ENCODE assay signal across 26 mouse cellular contexts in genomic region chr19:22317306-22317705, GRCm38 (mm10).
A peak's percentile ranks its signal among the peaks of the same experiment; 100 is the strongest.
DNase-seq lines count a peak whose midpoint lies in the region; ATAC-seq and TF ChIP-seq lines count a peak whose summit lies in the region.
"Had no signal": no experiment of that assay in that cellular context is flagged by ENCODE, and none has a peak within 500 bp of the region (broad histone marks: within the 10 kb centered on the region; RNA-seq: fewer than 3 reads in every experiment).

No protein-coding gene starts in this region.

- no peak overlapping the region for H3K27ac ChIP-seq in forebrain, postnatal 0 days (ENCODE audit: low read depth, low read length)
- H3K27ac ChIP-seq in forebrain, embryonic 11.5 days (ENCODE audit: low read depth, low read length) = no peak overlapping the region
- no peak overlapping the region for H3K27ac ChIP-seq in midbrain, postnatal 0 days (ENCODE audit: low read depth, low read length)
- H3K27ac ChIP-seq in midbrain, embryonic 10.5 days (replicated peaks) = no peak overlapping the region
- H3K27ac ChIP-seq: embryonic facial prominence, embryonic 12.5 days; forebrain, embryonic 15.5 days; gastrocnemius, adult 2 months; heart, adult 2 months; heart, embryonic 13.5 days; limb, embryonic 13.5 days; liver, embryonic 12.5 days; midbrain, embryonic 15.5 days had no signal

- TF ChIP-seq POLR2A in brain, embryonic 14.5 days (IDR thresholded peaks at IDR 0.05; ENCODE audit: borderline replicate concordance, extremely low read depth, insufficient read depth, insufficient read length, poor library complexity, severe bottlenecking) = no peak

- TF ChIP-seq CTCF in forebrain, postnatal 0 days (IDR thresholded peaks at IDR 0.05; ENCODE audit: low read depth) = no peak
- TF ChIP-seq CTCF in midbrain, postnatal 0 days (IDR thresholded peaks at IDR 0.05) = no peak
- no peak for TF ChIP-seq CTCF in brain, embryonic 14.5 days (IDR thresholded peaks at IDR 0.05; ENCODE audit: borderline replicate concordance, extremely low read depth, insufficient read depth, insufficient read length)

- no peaks in the 10 kb centered on the region for H3K36me3 ChIP-seq in forebrain, postnatal 0 days (ENCODE audit: insufficient read depth)
- no peaks in the 10 kb centered on the region for H3K36me3 ChIP-seq in forebrain, embryonic 11.5 days (ENCODE audit: control insufficient read depth, insufficient read depth, low read length)
- no peaks in the 10 kb centered on the region for H3K36me3 ChIP-seq in midbrain, postnatal 0 days (ENCODE audit: insufficient read depth, low read length)
- no peaks in the 10 kb centered on the region for H3K36me3 ChIP-seq in midbrain, embryonic 10.5 days
- H3K36me3 ChIP-seq: embryonic facial prominence, embryonic 12.5 days; forebrain, embryonic 15.5 days; heart, embryonic 13.5 days; limb, embryonic 13.5 days; liver, embryonic 12.5 days; midbrain, embryonic 15.5 days had no signal

- no peak for DNase-seq in forebrain, postnatal 0 days
- DNase-seq in forebrain, embryonic 11.5 days (ENCODE audit: low spot score) = no peak
- peak; percentile 11 for DNase-seq in layer of hippocampus, adult 9-11 months
- no peak for DNase-seq in layer of hippocampus, adult 9-10 months (ENCODE audit: low spot score)
- DNase-seq in midbrain, postnatal 0 days (ENCODE audit: low spot score) = peak; percentile 66
- DNase-seq in midbrain, embryonic 10.5 days (ENCODE audit: low spot score) = no peak
- DNase-seq in brain, embryonic 14.5 days (ENCODE audit: low read depth) = peak; percentile 20
- no peak for DNase-seq in urinary bladder, postnatal 25 days (ENCODE audit: low spot score)
- DNase-seq: adrenal gland, postnatal 14 days; embryo, embryonic 11 days; gastrocnemius, adult 2 months; gastrocnemius, postnatal 36 days; heart, adult 2 months; heart, postnatal 10 days; kidney, adult 11 months; kidney, postnatal 14 days; liver, postnatal 0 days; lung, postnatal 4 days had no signal

- H3K9me3 ChIP-seq in forebrain, postnatal 0 days (ENCODE audit: low read length) = no peaks in the 10 kb centered on the region
- H3K9me3 ChIP-seq in forebrain, embryonic 11.5 days (ENCODE audit: control insufficient read depth, low read length) = no peaks in the 10 kb centered on the region
- no peaks in the 10 kb centered on the region for H3K9me3 ChIP-seq in midbrain, postnatal 0 days (ENCODE audit: low read length)
- no peaks in the 10 kb centered on the region for H3K9me3 ChIP-seq in midbrain, embryonic 10.5 days (replicated peaks)
- H3K9me3 ChIP-seq: embryonic facial prominence, embryonic 12.5 days; forebrain, embryonic 15.5 days; heart, embryonic 13.5 days; limb, embryonic 13.5 days; liver, embryonic 12.5 days; megakaryocyte, embryonic 14.5 days; midbrain, embryonic 15.5 days had no signal

- H3K4me1 ChIP-seq in forebrain, postnatal 0 days (ENCODE audit: insufficient read depth) = no peaks in the 10 kb centered on the region
- H3K4me1 ChIP-seq in forebrain, embryonic 11.5 days (replicated peaks; ENCODE audit: control insufficient read depth, insufficient read depth, low read length) = no peaks in the 10 kb centered on the region
- H3K4me1 ChIP-seq in midbrain, postnatal 0 days (ENCODE audit: insufficient read depth, low read length) = no peaks in the 10 kb centered on the region
- H3K4me1 ChIP-seq in midbrain, embryonic 10.5 days = no peaks in the 10 kb centered on the region
- H3K4me1 ChIP-seq: embryonic facial prominence, embryonic 12.5 days; forebrain, embryonic 15.5 days; heart, embryonic 13.5 days; limb, embryonic 13.5 days; liver, embryonic 12.5 days; megakaryocyte, embryonic 14.5 days; midbrain, embryonic 15.5 days had no signal

- H3K9ac ChIP-seq in forebrain, postnatal 0 days = no peak overlapping the region
- no peak overlapping the region for H3K9ac ChIP-seq in forebrain, embryonic 11.5 days (ENCODE audit: low read length)
- no peak overlapping the region for H3K9ac ChIP-seq in midbrain, postnatal 0 days (replicated peaks; ENCODE audit: low read length, poor library complexity, severe bottlenecking)
- H3K9ac ChIP-seq: embryonic facial prominence, embryonic 12.5 days; forebrain, embryonic 15.5 days; heart, embryonic 13.5 days; limb, embryonic 13.5 days; liver, embryonic 12.5 days; liver, postnatal 0 days; midbrain, embryonic 15.5 days had no signal

- no peaks in the 10 kb centered on the region for H3K27me3 ChIP-seq in forebrain, postnatal 0 days (ENCODE audit: insufficient read depth, low read length)
- no peaks in the 10 kb centered on the region for H3K27me3 ChIP-seq in forebrain, embryonic 11.5 days (ENCODE audit: control insufficient read depth, insufficient read depth, low read length)
- no peaks in the 10 kb centered on the region for H3K27me3 ChIP-seq in midbrain, postnatal 0 days (ENCODE audit: insufficient read depth, low read length)
- H3K27me3 ChIP-seq in midbrain, embryonic 10.5 days (ENCODE audit: low read depth, poor library complexity, severe bottlenecking) = no peaks in the 10 kb centered on the region
- H3K27me3 ChIP-seq: embryonic facial prominence, embryonic 12.5 days; forebrain, embryonic 15.5 days; heart, embryonic 13.5 days; limb, embryonic 13.5 days; liver, embryonic 12.5 days; megakaryocyte, embryonic 14.5 days; midbrain, embryonic 15.5 days had no signal

- peak; percentile 72 for ATAC-seq in forebrain, postnatal 0 days
- ATAC-seq in forebrain, embryonic 11.5 days (replicated peaks; ENCODE audit: low FRiP score) = no peak
- no peak; the same call in 1 of the 2 replicates for ATAC-seq in midbrain, postnatal 0 days (ENCODE audit: low FRiP score)
- ATAC-seq: forebrain, embryonic 15.5 days; inflammation-experienced regulatory T-cells, adult 6 months; liver, embryonic 12.5 days; liver, postnatal 0 days; midbrain, embryonic 15.5 days had no signal

- no peak overlapping the region for H3K4me2 ChIP-seq in forebrain, postnatal 0 days (ENCODE audit: low read depth)
- no peak overlapping the region for H3K4me2 ChIP-seq in forebrain, embryonic 11.5 days (ENCODE audit: low read depth, low read length, severe bottlenecking)
- H3K4me2 ChIP-seq in midbrain, postnatal 0 days (ENCODE audit: low read depth, low read length, poor library complexity, severe bottlenecking) = no peak overlapping the region
- H3K4me2 ChIP-seq: embryonic facial prominence, embryonic 12.5 days; forebrain, embryonic 15.5 days; heart, embryonic 13.5 days; limb, embryonic 13.5 days; liver, embryonic 12.5 days; midbrain, embryonic 15.5 days had no signal

- 67% methylated on average over 4 of the region's 4 CpGs for WGBS in forebrain, postnatal 0 days
- 88% methylated on average over 4 of the region's 4 CpGs for WGBS in forebrain, embryonic 11.5 days
- 81% methylated on average over 4 of the region's 4 CpGs for WGBS in midbrain, postnatal 0 days
- WGBS in midbrain, embryonic 10.5 days = 94% methylated on average over 4 of the region's 4 CpGs

- no peak overlapping the region for H3K4me3 ChIP-seq in forebrain, postnatal 0 days (ENCODE audit: low read depth, low read length)
- H3K4me3 ChIP-seq in forebrain, embryonic 11.5 days (ENCODE audit: low read depth, low read length) = no peak overlapping the region
- H3K4me3 ChIP-seq in midbrain, postnatal 0 days (ENCODE audit: low read depth, low read length) = no peak overlapping the region
- H3K4me3 ChIP-seq in midbrain, embryonic 10.5 days = no peak overlapping the region
- H3K4me3 ChIP-seq: embryonic facial prominence, embryonic 12.5 days; forebrain, embryonic 15.5 days; gastrocnemius, adult 2 months; heart, adult 2 months; heart, embryonic 13.5 days; limb, embryonic 13.5 days; liver, embryonic 12.5 days; megakaryocyte, embryonic 14.5 days; midbrain, embryonic 15.5 days had no signal

Comparison
In these comparisons a context has a peak if more than half of its experiments do, and no peak if none do; other contexts are left out.
1. DNase-seq: peak in layer of hippocampus, adult 9-11 months (single experiment), midbrain, postnatal 0 days (single experiment) and brain, embryonic 14.5 days (single experiment); none in forebrain, postnatal 0 days (single experiment), forebrain, embryonic 11.5 days (single experiment), layer of hippocampus, adult 9-10 months (single experiment), midbrain, embryonic 10.5 days (single experiment) and urinary bladder, postnatal 25 days (single experiment).